Mouse (Mus musculus): Measurements from ENCODE around the gene Gm32802.
"Not testable (repeated sequence)": the region's sequence is repeated elsewhere in the genome, so short reads cannot be mapped to it uniquely, and the experiment has no call there.

The Gm32802 gene

GRCm38 (mm10) chr10:118258388-118258787 lies at the start of gene Gm32802:
Gene Gm32802 (plus strand): TSS chr10:118258688.
- DNase-seq (ENCODE audit: low spot score), result not testable (repeated sequence)

GRCm38 (mm10) chr10:118215719-118216393 lies 42.6 kb upstream of the Gm32802 start:
- not testable (repeated sequence) for DNase-seq (ENCODE audit: low spot score)

GRCm38 (mm10) chr10:118227629-118228028 lies 30.9 kb upstream of the Gm32802 start:
- not testable (repeated sequence) for DNase-seq (ENCODE audit: low spot score)

GRCm38 (mm10) chr10:118232607-118233006 lies 25.9 kb upstream of the Gm32802 start:
- DNase-seq (ENCODE audit: low spot score), result not testable (repeated sequence)

GRCm38 (mm10) chr10:118240680-118241079 lies 17.8 kb upstream of the Gm32802 start, which contains the start of gene Gm32717:
Gene Gm32717 (minus strand): TSS chr10:118240780.
- DNase-seq (ENCODE audit: low spot score), result not testable (repeated sequence)

GRCm38 (mm10) chr10:118249006-118249595 lies 9.4 kb upstream of the Gm32802 start:
- peak; percentile 7 for DNase-seq (ENCODE audit: low spot score)

GRCm38 (mm10) chr10:118250852-118251295 lies 7.6 kb upstream of the Gm32802 start:
- no peak for DNase-seq (ENCODE audit: low spot score)

GRCm38 (mm10) chr10:118268812-118269211 lies 10.3 kb downstream of the Gm32802 start:
- DNase-seq (ENCODE audit: low spot score), result not testable (repeated sequence)

GRCm38 (mm10) chr10:118271416-118271815 lies 12.9 kb downstream of the Gm32802 start:
- DNase-seq (ENCODE audit: low spot score), result not testable (repeated sequence)

GRCm38 (mm10) chr10:118278069-118278468 lies 19.6 kb downstream of the Gm32802 start:
- not testable (repeated sequence) for DNase-seq (ENCODE audit: low spot score)

- not testable (repeated sequence) for DNase-seq (ENCODE audit: low spot score)
These were observed 24.1 kb downstream of the Gm32802 start for GRCm38 (mm10) chr10:118282565-118282964.

- DNase-seq (ENCODE audit: low spot score), result not testable (repeated sequence)
These were observed 24.5 kb downstream of the Gm32802 start for GRCm38 (mm10) chr10:118283016-118283415.

GRCm38 (mm10) chr10:118294938-118295337 lies 36.5 kb downstream of the Gm32802 start, which contains the start of gene Iltifb:
Gene Iltifb (minus strand): TSS chr10:118295038.
- no peak for DNase-seq (ENCODE audit: low spot score)

GRCm38 (mm10) chr10:118302133-118302532 lies 43.6 kb downstream of the Gm32802 start:
- not testable (repeated sequence) for DNase-seq (ENCODE audit: low spot score)

Data from layer of hippocampus, adult 9-10 months (tissue).